Mouse (Mus musculus): ENCODE measurements around the gene Pros1.

Pros1 gene

GRCm38 (mm10) chr16:62854191-62855068 is at the start of gene Pros1:
Pros1 (plus strand) TSS chr16:62854307.
- in situ Hi-C loops (cut with MboI, MseI) = loop anchor here (5.0 kb wide), 1 partner anchor 67 kb away; the partner anchor contains the start of gene Nsun3

GRCm38 (mm10) chr16:62804621-62805020 is 49.5 kb upstream of the Pros1 start:
- in situ Hi-C loops (cut with MboI, MseI) = no loop called here

GRCm38 (mm10) chr16:62807249-62807979 is 46.7 kb upstream of the Pros1 start:
- in situ Hi-C loops (cut with MboI, MseI) = no loop called here

- in situ Hi-C loops (cut with MboI, MseI) = no loop called here
Measured at GRCm38 (mm10) chr16:62810855-62811254, 43.3 kb upstream of the Pros1 start.

GRCm38 (mm10) chr16:62813790-62814189 is 40.3 kb upstream of the Pros1 start:
- in situ Hi-C loops (cut with MboI, MseI) = no loop called here

- in situ Hi-C loops (cut with MboI, MseI) = no loop called here
Measured at GRCm38 (mm10) chr16:62814491-62814890, 39.6 kb upstream of the Pros1 start, which contains the start of gene Stx19. Stx19 (plus strand) TSS chr16:62814676.

- in situ Hi-C loops (cut with MboI, MseI) = no loop called here
Measured at GRCm38 (mm10) chr16:62822472-62822871, 31.6 kb upstream of the Pros1 start.

- in situ Hi-C loops (cut with MboI, MseI) = no loop called here
Measured at GRCm38 (mm10) chr16:62826156-62827001, 27.7 kb upstream of the Pros1 start.

GRCm38 (mm10) chr16:62832027-62832426 is 22.1 kb upstream of the Pros1 start:
- in situ Hi-C loops (cut with MboI, MseI) = no loop called here

- in situ Hi-C loops (cut with MboI, MseI) = no loop called here
Measured at GRCm38 (mm10) chr16:62832481-62832880, 21.6 kb upstream of the Pros1 start.

- in situ Hi-C loops (cut with MboI, MseI) = no loop called here
Measured at GRCm38 (mm10) chr16:62834016-62834735, 19.9 kb upstream of the Pros1 start.

GRCm38 (mm10) chr16:62845341-62845740 is 8.8 kb upstream of the Pros1 start:
- in situ Hi-C loops (cut with MboI, MseI) = no loop called here

- in situ Hi-C loops (cut with MboI, MseI) = no loop called here
Measured at GRCm38 (mm10) chr16:62846498-62847312, 7.4 kb upstream of the Pros1 start, which contains the start of gene Arl13b. Arl13b (minus strand) TSS chr16:62847040.

GRCm38 (mm10) chr16:62852464-62853252 is 1.4 kb upstream of the Pros1 start:
- in situ Hi-C loops (cut with MboI, MseI) = loop anchor here (5.0 kb wide), 1 partner anchor 65 kb away; the partner anchor contains the start of gene Nsun3

GRCm38 (mm10) chr16:62853611-62854126 is 438 bp upstream of the Pros1 start:
- in situ Hi-C loops (cut with MboI, MseI) = loop anchor here (5.0 kb wide), 1 partner anchor 66 kb away; the partner anchor contains the start of gene Nsun3

GRCm38 (mm10) chr16:62855385-62855784 is 1.3 kb downstream of the Pros1 start:
- in situ Hi-C loops (cut with MboI, MseI) = no loop called here

GRCm38 (mm10) chr16:62856273-62856672 is 2.2 kb downstream of the Pros1 start:
- in situ Hi-C loops (cut with MboI, MseI) = no loop called here

GRCm38 (mm10) chr16:62857498-62857897 is 3.4 kb downstream of the Pros1 start:
- in situ Hi-C loops (cut with MboI, MseI) = no loop called here

GRCm38 (mm10) chr16:62858018-62858417 is 3.9 kb downstream of the Pros1 start:
- in situ Hi-C loops (cut with MboI, MseI) = no loop called here
